Mouse (Mus musculus) bone marrow, adult 2 months (tissue): Measurements from ENCODE around the gene Numa1. TPM values are rescaled to one million over a fixed set of nuclear protein-coding genes. Genes with fewer than 3 reads are reported as not detected.

Experiments
- H3K27ac ChIP-seq: fragments of 200-500 bp; 2 replicates; pipeline ENCODE4 v1.5.1; 2012; ENCODE audit warnings: low read depth, mild to moderate bottlenecking, control low read depth, inconsistent platforms, low read length; ENCODE audit not compliant: control insufficient read depth, poor library complexity, insufficient read depth
- H3K4me1 ChIP-seq: fragments of 200-500 bp; 2 replicates; pipeline ENCODE4 v1.6.1; 2011; ENCODE audit warnings: low read length; ENCODE audit not compliant: control insufficient read depth, insufficient read depth
- H3K4me3 ChIP-seq: fragments of 200-500 bp; replicated peaks from 2 replicates; pipeline ENCODE3; 2011; ENCODE audit warnings: mild to moderate bottlenecking, low read depth, low read length, control low read depth; ENCODE audit not compliant: control insufficient read depth
- CTCF ChIP-seq: fragments of 200-500 bp; IDR thresholded peaks from 2 replicates; pipeline ENCODE4 v1.5.1; 2011; ENCODE audit warnings: low read length, control low read depth; ENCODE audit not compliant: control insufficient read depth, insufficient read depth
- POLR2A ChIP-seq: fragments of 200-500 bp; IDR thresholded peaks from 2 replicates; pipeline ENCODE4 v1.6.1; 2011; ENCODE audit warnings: low read depth, mild to moderate bottlenecking, control low read depth, low read length, borderline replicate concordance; ENCODE audit not compliant: control insufficient read depth
- WGBS: fragments of 180-500 bp; shearing (Covaris S2); methylation state at CpG from one replicate; pipeline ENCODE4 v1.1.7; 2018; 5-methylcytosine and 5-hydroxymethylcytosine counted together
- polyA plus RNA-seq: library from polyadenylated mRNA; stranded (reverse); fragments of >200 nt; gene quantifications from 2 replicates; pipeline ENCODE4 v1.2.4, GENCODE M21; 2011; ENCODE audit warnings: low replicate concordance; ENCODE audit not compliant: missing spikeins, insufficient read depth, insufficient read length

Numa1 gene
- polyA plus RNA-seq, 1 experiment, result 130 TPM

DNA sequence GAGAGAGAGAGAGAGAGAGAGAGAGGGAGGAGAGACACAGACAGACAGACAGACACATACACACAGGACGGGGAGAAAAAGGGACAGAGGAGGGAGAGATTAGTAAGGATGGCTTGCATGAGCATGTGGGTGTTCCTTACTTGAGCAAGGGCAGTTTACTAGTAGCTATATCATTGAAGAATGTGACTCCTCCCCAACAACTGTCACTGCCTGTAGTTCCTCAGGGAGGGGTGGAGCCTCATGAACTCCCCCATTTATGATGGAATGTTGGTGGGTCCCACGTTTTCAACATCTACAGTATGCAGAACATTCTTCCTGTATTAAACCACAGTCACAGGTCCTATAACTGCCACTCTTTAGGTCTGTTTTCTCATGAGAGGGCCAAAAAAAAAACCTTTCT lies 18.2 kb downstream of the Numa1 start:
- no peak for TF ChIP-seq POLR2A
- TF ChIP-seq CTCF, result no peak
- Histone ChIP-seq H3K4me1 (no peaks in the 10 kb centered on the region; the same call in 1 of the 2 replicates), H3K4me3 (no peak overlapping the region), H3K27ac (no peak overlapping the region)
- 7% methylated on average over 2 of the region's 2 CpGs for WGBS

- TF ChIP-seq CTCF (no peak), POLR2A (no peak)
- 52% methylated on average over 2 of the region's 2 CpGs for WGBS
- H3K4me1 ChIP-seq, result no peaks in the 10 kb centered on the region; the same call in 1 of the 2 replicates
Observed at GRCm38 (mm10) chr7:101954163-101954562, 20.3 kb downstream of the Numa1 start.

DNA sequence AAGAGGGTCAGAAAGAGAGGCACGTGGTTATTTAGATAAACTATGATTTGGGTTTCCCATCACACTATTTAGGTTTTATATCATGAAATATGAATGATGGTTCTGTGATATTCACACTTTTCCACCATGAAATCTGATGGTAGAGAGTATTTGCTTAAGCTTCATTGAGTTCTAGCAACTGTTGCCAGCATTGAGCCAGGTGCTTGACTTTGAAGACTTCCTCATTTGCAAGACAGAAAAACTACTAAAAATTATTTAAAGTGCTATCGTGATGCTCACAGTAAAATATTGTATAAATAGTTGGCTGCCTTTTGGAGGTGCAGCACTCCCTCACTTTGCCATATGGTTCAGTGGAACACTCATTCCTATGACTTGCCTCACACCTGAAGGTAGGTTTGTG lies 21.4 kb downstream of the Numa1 start:
- Histone ChIP-seq H3K4me1 (no peaks in the 10 kb centered on the region; the same call in 1 of the 2 replicates), H3K27ac (no peak overlapping the region), H3K4me3 (no peak overlapping the region)
- TF ChIP-seq CTCF, result no peak
- TF ChIP-seq POLR2A, result no peak
- 37% methylated on average over 2 of the region's 2 CpGs for WGBS

More at GRCm38 (mm10) chr7:101954163-101954562, 20.3 kb downstream of the Numa1 start:
- H3K27ac ChIP-seq, result no peak overlapping the region
- no peak overlapping the region for H3K4me3 ChIP-seq

GRCm38 (mm10) chr7:101955862-101956261 lies 22.0 kb downstream of the Numa1 start:
- Histone ChIP-seq H3K4me3 (no peak overlapping the region), H3K4me1 (no peaks in the 10 kb centered on the region; the same call in 1 of the 2 replicates), H3K27ac (no peak overlapping the region)
- no peak for TF ChIP-seq CTCF
- no peak for TF ChIP-seq POLR2A
- 61% methylated on average over 4 of the region's 4 CpGs for WGBS

GRCm38 (mm10) chr7:101956481-101956880 lies 22.6 kb downstream of the Numa1 start:
- Histone ChIP-seq H3K4me3 (no peak overlapping the region), H3K4me1 (no peaks in the 10 kb centered on the region; the same call in 1 of the 2 replicates), H3K27ac (no peak overlapping the region)
- no peak for TF ChIP-seq POLR2A
- no peak for TF ChIP-seq CTCF
- 35% methylated on average over 1 of the region's 1 CpGs for WGBS

GRCm38 (mm10) chr7:101956911-101957310 lies 23.0 kb downstream of the Numa1 start:
- TF ChIP-seq CTCF (no peak), POLR2A (no peak)
- H3K4me3 ChIP-seq, result no peak overlapping the region
- 85% methylated on average over 5 of the region's 5 CpGs for WGBS
- H3K4me1 ChIP-seq, result no peaks in the 10 kb centered on the region; the same call in 1 of the 2 replicates
- no peak overlapping the region for H3K27ac ChIP-seq

- Histone ChIP-seq H3K4me3 (no peak overlapping the region), H3K27ac (no peak overlapping the region), H3K4me1 (no peaks in the 10 kb centered on the region; the same call in 1 of the 2 replicates)
- 95% methylated on average over 2 of the region's 2 CpGs for WGBS
- no peak for TF ChIP-seq CTCF
- no peak for TF ChIP-seq POLR2A
Observed at GRCm38 (mm10) chr7:101962829-101963228, 28.9 kb downstream of the Numa1 start.

DNA sequence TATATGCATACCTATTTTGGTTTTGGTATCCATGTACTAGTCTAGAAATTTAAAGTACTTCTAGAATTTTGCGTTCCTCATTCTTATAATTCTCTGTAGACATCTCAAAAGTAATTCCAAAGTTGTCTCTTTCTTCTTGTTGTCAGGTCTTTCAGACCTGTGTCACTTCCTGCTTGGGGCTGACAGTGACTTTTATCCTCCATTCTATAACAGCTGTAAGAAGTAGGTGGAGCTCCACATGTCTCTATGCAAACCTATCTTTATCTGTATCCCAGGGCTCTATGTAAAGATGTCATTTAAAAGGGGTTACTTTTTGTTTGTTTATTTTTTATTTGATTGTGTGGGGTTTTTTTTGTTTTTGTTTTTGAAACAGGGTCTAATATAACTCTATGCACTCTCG lies 29.7 kb downstream of the Numa1 start:
- Histone ChIP-seq H3K4me1 (no peaks in the 10 kb centered on the region; the same call in 1 of the 2 replicates), H3K4me3 (no peak overlapping the region), H3K27ac (no peak overlapping the region)
- WGBS, result 69% methylated on average over 2 of the region's 2 CpGs
- TF ChIP-seq CTCF, result no peak
- no peak for TF ChIP-seq POLR2A

DNA sequence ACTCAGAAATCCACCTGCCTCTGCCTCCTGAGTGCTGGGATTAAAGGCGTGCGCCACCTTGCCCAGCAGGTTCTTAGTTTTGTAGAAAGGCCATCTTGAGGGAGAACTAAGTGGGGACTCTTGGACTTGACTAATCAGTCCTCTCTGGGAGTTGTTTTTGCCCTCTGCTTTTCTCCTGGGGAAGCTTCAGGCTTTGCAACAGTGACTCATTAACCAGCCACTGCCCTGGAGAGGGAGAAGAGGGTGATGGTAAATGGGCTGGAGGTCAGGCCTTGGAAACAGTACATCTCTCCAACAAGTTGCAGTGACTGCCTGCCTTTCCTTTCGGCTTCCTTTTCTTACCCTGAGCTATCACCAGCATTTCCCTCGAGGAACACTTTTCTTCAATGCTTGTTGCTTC lies 30.6 kb downstream of the Numa1 start:
- no peak for TF ChIP-seq POLR2A
- no peak for TF ChIP-seq CTCF
- Histone ChIP-seq H3K4me1 (no peaks in the 10 kb centered on the region; the same call in 1 of the 2 replicates), H3K27ac (no peak overlapping the region), H3K4me3 (no peak overlapping the region)
- WGBS, result 78% methylated on average over 4 of the region's 4 CpGs
